Mouse (Mus musculus) limb, embryonic 11.5 days (tissue): ENCODE data around the gene Cd59b. TPM values are rescaled to one million over a fixed set of nuclear protein-coding genes. Genes with fewer than 3 reads are reported as not detected.
"Not testable (repeated sequence)": the region's sequence is repeated elsewhere in the genome, so short reads cannot be mapped to it uniquely, and the experiment has no call there.

Source experiments
- ATAC-seq: fragments of 200-750 bp; cut with Nextera tagmentation; 2 replicates; pipeline ENCODE4 v1.8.0; 2017; ENCODE audit warnings: low read depth; ENCODE audit not compliant: insufficient number of reproducible peaks, low FRiP score, low TSS enrichment
- DNase-seq: peaks from one replicate; pipeline ENCODE4 v3.0.0-alpha.2; 2015; ENCODE audit warnings: low spot score
- H3K27ac ChIP-seq: fragments of 300-500 bp; sonication (generic); replicated peaks from 2 replicates; pipeline ENCODE4 v1.5.1; 2014; ENCODE audit warnings: low read depth, mild to moderate bottlenecking, low read length
- H3K27me3 ChIP-seq: fragments of 300-500 bp; sonication (generic); 2 replicates; pipeline ENCODE4 v1.6.1; 2014; ENCODE audit warnings: mild to moderate bottlenecking, low read length, mixed read lengths; ENCODE audit not compliant: control insufficient read depth, insufficient read depth
- H3K36me3 ChIP-seq: fragments of 300-500 bp; sonication (generic); 2 replicates; pipeline ENCODE4 v1.6.1; 2014; ENCODE audit warnings: mild to moderate bottlenecking, low read length, moderate library complexity, mixed read lengths; ENCODE audit not compliant: control insufficient read depth, insufficient read depth
- H3K4me1 ChIP-seq: fragments of 300-500 bp; sonication (generic); 2 replicates; pipeline ENCODE4 v1.6.1; 2014; ENCODE audit warnings: low read length, mixed read lengths; ENCODE audit not compliant: control insufficient read depth, insufficient read depth
- H3K4me2 ChIP-seq: fragments of 300-500 bp; sonication (generic); 2 replicates; pipeline ENCODE4 v1.6.1; 2014; ENCODE audit warnings: low read depth, mild to moderate bottlenecking, moderate library complexity; ENCODE audit not compliant: severe bottlenecking
- H3K4me3 ChIP-seq: fragments of 300-500 bp; sonication (generic); 2 replicates; pipeline ENCODE4 v1.5.1; 2014; ENCODE audit warnings: low read depth, low read length
- H3K9ac ChIP-seq: fragments of 300-500 bp; sonication (generic); 2 replicates; pipeline ENCODE4 v1.6.1; 2014; ENCODE audit warnings: mild to moderate bottlenecking, low read length
- H3K9me3 ChIP-seq: fragments of 300-500 bp; sonication (generic); 2 replicates; pipeline ENCODE4 v1.6.1; 2016; ENCODE audit warnings: low read length; ENCODE audit not compliant: control insufficient read depth
- WGBS: fragments of 180-500 bp; shearing (Covaris S2); extraction: QIAGEN DNeasy Blood & Tissue Kit; methylation state at CpG from one replicate; pipeline ENCODE4 v1.1.7; 2014; 5-methylcytosine and 5-hydroxymethylcytosine counted together
- polyA plus RNA-seq: library from polyadenylated mRNA; unstranded; fragments of >200 nt; fragmentation: Nextera tagmentation; extraction: Ambion mirVana; gene quantifications from 2 replicates; pipeline ENCODE4 v1.2.1, GENCODE M21; 2014

The Cd59b gene
- polyA plus RNA-seq, 1 experiment from 2014 or later = 4.9 TPM

- not testable (repeated sequence) for H3K27me3 ChIP-seq, H3K4me1 ChIP-seq, H3K27ac ChIP-seq, DNase-seq, H3K9me3 ChIP-seq, H3K4me2 ChIP-seq, H3K36me3 ChIP-seq, ATAC-seq, H3K9ac ChIP-seq, H3K4me3 ChIP-seq
Measured at GRCm38 (mm10) chr2:104113563-104113962, 43.9 kb downstream of the Cd59b start.

GRCm38 (mm10) chr2:104114898-104115297, 45.2 kb downstream of the Cd59b start:
- DNase-seq = no peak
- H3K36me3 ChIP-seq = no peaks in the 10 kb centered on the region
- no peaks in the 10 kb centered on the region for H3K4me1 ChIP-seq
- H3K4me3 ChIP-seq = no peak overlapping the region
- no peaks in the 10 kb centered on the region for H3K9me3 ChIP-seq
- ATAC-seq = no peak
- 88% methylated on average over 3 of the region's 3 CpGs for WGBS
- H3K4me2 ChIP-seq = no peak overlapping the region
- no peak overlapping the region for H3K9ac ChIP-seq
- no peaks in the 10 kb centered on the region for H3K27me3 ChIP-seq
- no peak overlapping the region for H3K27ac ChIP-seq

GRCm38 (mm10) chr2:104117173-104117572, 47.5 kb downstream of the Cd59b start:
- H3K9me3 ChIP-seq, DNase-seq: not testable (repeated sequence)

GRCm38 (mm10) chr2:104119097-104119496, 49.4 kb downstream of the Cd59b start:
- no peak overlapping the region for H3K9ac ChIP-seq
- H3K27me3 ChIP-seq = 0 out of 2 replicates have a peak, but pooled peaks cover 3% of the 10 kb centered on the region
- H3K9me3 ChIP-seq = no peaks in the 10 kb centered on the region
- H3K4me2 ChIP-seq = no peak overlapping the region
- H3K4me3 ChIP-seq = no peak overlapping the region
- no peaks in the 10 kb centered on the region for H3K4me1 ChIP-seq
- ATAC-seq = no peak
- WGBS = 69% methylated on average over 1 of the region's 1 CpGs
- H3K27ac ChIP-seq = no peak overlapping the region
- no peaks in the 10 kb centered on the region for H3K36me3 ChIP-seq
- no peak for DNase-seq

More at GRCm38 (mm10) chr2:104117173-104117572, 47.5 kb downstream of the Cd59b start:
- H3K4me2 ChIP-seq, H3K4me3 ChIP-seq, ATAC-seq, H3K9ac ChIP-seq, H3K27me3 ChIP-seq, H3K36me3 ChIP-seq, H3K27ac ChIP-seq, H3K4me1 ChIP-seq: not testable (repeated sequence)

GRCm38 (mm10) chr2:104120312-104120711, 50.7 kb downstream of the Cd59b start:
- H3K4me2 ChIP-seq = no peak overlapping the region
- H3K9ac ChIP-seq = no peak overlapping the region
- 59% methylated on average over 6 of the region's 6 CpGs for WGBS
- H3K27me3 ChIP-seq = 0 out of 2 replicates have a peak, but pooled peaks cover 3% of the 10 kb centered on the region
- no peaks in the 10 kb centered on the region for H3K9me3 ChIP-seq
- H3K27ac ChIP-seq = no peak overlapping the region
- ATAC-seq (no peak), DNase-seq (no peak)
- H3K4me3 ChIP-seq = no peak overlapping the region
- H3K36me3 ChIP-seq = no peaks in the 10 kb centered on the region
- H3K4me1 ChIP-seq = no peaks in the 10 kb centered on the region

GRCm38 (mm10) chr2:104121681-104122504, 52.2 kb downstream of the Cd59b start:
- H3K9me3 ChIP-seq = no peaks in the 10 kb centered on the region
- H3K4me3 ChIP-seq = peak overlapping the region; percentile 72; the same call in 1 of the 2 replicates
- 81% methylated on average over 8 of the region's 8 CpGs for WGBS
- DNase-seq (no peak), ATAC-seq (no peak; the same call in 1 of the 2 replicates)
- no peaks in the 10 kb centered on the region for H3K36me3 ChIP-seq
- H3K9ac ChIP-seq = no peak overlapping the region
- 0 out of 2 replicates have a peak, but pooled peaks cover 3% of the 10 kb centered on the region for H3K27me3 ChIP-seq
- H3K4me1 ChIP-seq = no peaks in the 10 kb centered on the region
- peak overlapping the region; percentile 87 for H3K4me2 ChIP-seq
- H3K27ac ChIP-seq = no peak overlapping the region

- 0 out of 2 replicates have a peak, but pooled peaks cover 3% of the 10 kb centered on the region for H3K27me3 ChIP-seq
- no peaks in the 10 kb centered on the region for H3K36me3 ChIP-seq
- ATAC-seq (peak; percentile 92), DNase-seq (peak; percentile 92)
- peak within 1 kb of the TSS; percentile 87 for H3K4me2 ChIP-seq
- H3K4me3 ChIP-seq = peak within 1 kb of the TSS; percentile 72
- no peaks in the 10 kb centered on the region for H3K4me1 ChIP-seq
- H3K9me3 ChIP-seq = no peaks in the 10 kb centered on the region
- H3K9ac ChIP-seq = peak within 1 kb of the TSS; percentile 70
- H3K27ac ChIP-seq = no peak within 1 kb of the TSS
- WGBS = 0% methylated on average over 74 of the region's 74 CpGs
Measured at GRCm38 (mm10) chr2:104122505-104123378, 53.1 kb downstream of the Cd59b start, which contains the start of gene A930018P22Rik. Gene A930018P22Rik (plus strand): TSS chr2:104122769.

GRCm38 (mm10) chr2:104123540-104123939, 53.9 kb downstream of the Cd59b start:
- ATAC-seq = no peak; the same call in 1 of the 2 replicates
- Histone ChIP-seq H3K4me1 (no peaks in the 10 kb centered on the region), H3K27ac (no peak overlapping the region), H3K4me3 (no peak overlapping the region), H3K27me3 (0 out of 2 replicates have a peak, but pooled peaks cover 3% of the 10 kb centered on the region), H3K36me3 (no peaks in the 10 kb centered on the region), H3K9ac (no peak overlapping the region), H3K9me3 (no peaks in the 10 kb centered on the region), H3K4me2 (peak overlapping the region; percentile 87)
- DNase-seq = no peak
- WGBS = 45% methylated on average over 3 of the region's 3 CpGs
